Mouse (Mus musculus): ENCODE results near the gene Xpot.

The Xpot gene

GRCm38 (mm10) chr10:121576372-121576771 lies 49.8 kb downstream of the Xpot start:
- no peak for DNase-seq (ENCODE audit: low read depth)

- no peak for DNase-seq (ENCODE audit: low read depth)
Observed at GRCm38 (mm10) chr10:121571511-121572147, 54.5 kb downstream of the Xpot start.

- DNase-seq (ENCODE audit: low read depth) = no peak
Observed at GRCm38 (mm10) chr10:121571031-121571430, 55.1 kb downstream of the Xpot start.

GRCm38 (mm10) chr10:121569796-121570195 lies 56.3 kb downstream of the Xpot start:
- DNase-seq (ENCODE audit: low read depth) = no peak

GRCm38 (mm10) chr10:121569001-121569589 lies 57.0 kb downstream of the Xpot start:
- peak; percentile 44 for DNase-seq (ENCODE audit: low read depth)

- no peak for DNase-seq (ENCODE audit: low read depth)
Observed at GRCm38 (mm10) chr10:121568534-121568933, 57.6 kb downstream of the Xpot start.

GRCm38 (mm10) chr10:121568026-121568425 lies 58.1 kb downstream of the Xpot start:
- no peak for DNase-seq (ENCODE audit: low read depth)

GRCm38 (mm10) chr10:121564447-121564846 lies 61.7 kb downstream of the Xpot start:
- no peak for DNase-seq (ENCODE audit: low read depth)

GRCm38 (mm10) chr10:121558231-121558630 lies 67.9 kb downstream of the Xpot start:
- no peak for DNase-seq (ENCODE audit: low read depth)

GRCm38 (mm10) chr10:121556263-121556662 lies 69.9 kb downstream of the Xpot start:
- no peak for DNase-seq (ENCODE audit: low read depth)

- DNase-seq (ENCODE audit: low read depth) = no peak
Observed at GRCm38 (mm10) chr10:121550334-121550733, 75.8 kb downstream of the Xpot start.

- no peak for DNase-seq (ENCODE audit: low read depth)
Observed at GRCm38 (mm10) chr10:121549670-121550069, 76.5 kb downstream of the Xpot start.

GRCm38 (mm10) chr10:121547162-121547561 lies 79.0 kb downstream of the Xpot start:
- no peak for DNase-seq (ENCODE audit: low read depth)

- no peak for DNase-seq (ENCODE audit: low read depth)
Observed at GRCm38 (mm10) chr10:121543577-121543976, 82.6 kb downstream of the Xpot start.

GRCm38 (mm10) chr10:121542156-121542555 lies 84.0 kb downstream of the Xpot start:
- no peak for DNase-seq (ENCODE audit: low read depth)

Measured in c-Kit-positive CD71-positive TER-119-negative erythroid progenitor cells, embryonic 14.5 days (primary cell).